Mouse (Mus musculus) limb, embryonic 14.5 days (tissue): ENCODE data around the gene Runx1. TPM values are rescaled to one million over a fixed set of nuclear protein-coding genes. Genes with fewer than 3 reads are reported as not detected.

Experiments used
- ATAC-seq: fragments of 200-750 bp; cut with Nextera tagmentation; 2 replicates; pipeline ENCODE4 v1.8.0; 2017; ENCODE audit warnings: low read depth, moderate number of reproducible peaks, moderate TSS enrichment; ENCODE audit not compliant: low FRiP score
- DNase-seq: peaks from one replicate; pipeline ENCODE4 v3.0.0-alpha.2; 2015; ENCODE audit warnings: low spot score
- H3K27ac ChIP-seq: fragments of 300-500 bp; sonication (generic); replicated peaks from 2 replicates; pipeline ENCODE4 v1.5.1; 2014; ENCODE audit warnings: low read depth, mild to moderate bottlenecking, low read length, moderate library complexity, mixed read lengths
- H3K27me3 ChIP-seq: fragments of 300-500 bp; sonication (generic); 2 replicates; pipeline ENCODE4 v1.6.1; 2014; ENCODE audit warnings: low read length, mixed read lengths; ENCODE audit not compliant: control insufficient read depth, insufficient read depth
- H3K36me3 ChIP-seq: fragments of 300-500 bp; sonication (generic); 2 replicates; pipeline ENCODE4 v1.6.1; 2014; ENCODE audit warnings: mild to moderate bottlenecking, low read length, moderate library complexity, mixed read lengths; ENCODE audit not compliant: control insufficient read depth, insufficient read depth
- H3K4me1 ChIP-seq: fragments of 300-500 bp; sonication (generic); 2 replicates; pipeline ENCODE4 v1.6.1; 2014; ENCODE audit warnings: antibody characterized with exemption, low read length, mixed read lengths; ENCODE audit not compliant: control insufficient read depth, insufficient read depth
- H3K4me2 ChIP-seq: fragments of 300-500 bp; sonication (generic); replicated peaks from 2 replicates; pipeline ENCODE4 v1.6.1; 2014; ENCODE audit warnings: low read depth, mild to moderate bottlenecking, low read length, moderate library complexity; ENCODE audit not compliant: severe bottlenecking
- H3K4me3 ChIP-seq: fragments of 300-500 bp; sonication (generic); replicated peaks from 2 replicates; pipeline ENCODE4 v1.5.1; 2014; ENCODE audit warnings: low read length
- H3K9ac ChIP-seq: fragments of 300-500 bp; sonication (generic); 2 replicates; pipeline ENCODE4 v1.6.1; 2014; ENCODE audit warnings: mild to moderate bottlenecking, low read depth, low read length, moderate library complexity; ENCODE audit not compliant: severe bottlenecking
- H3K9me3 ChIP-seq: fragments of 300-500 bp; sonication (generic); 2 replicates; pipeline ENCODE4 v1.6.1; 2016; ENCODE audit warnings: low read length; ENCODE audit not compliant: control insufficient read depth
- POLR2A ChIP-seq: fragments of 200-500 bp; IDR thresholded peaks from 2 replicates; pipeline ENCODE4 v1.8.0; 2012; ENCODE audit warnings: inconsistent platforms, mild to moderate bottlenecking, moderate library complexity, borderline replicate concordance; ENCODE audit not compliant: insufficient read depth, insufficient read length; ENCODE audit errors: extremely low read depth
- WGBS: fragments of 180-500 bp; shearing (Covaris S2); extraction: QIAGEN DNeasy Blood & Tissue Kit; methylation state at CpG from one replicate; pipeline ENCODE4 v1.1.7; 2014; 5-methylcytosine and 5-hydroxymethylcytosine counted together
- polyA plus RNA-seq, 2 experiments: library from polyadenylated mRNA; depleted of rRNA in 1 of 2; stranded (reverse) in 1 of 2; unstranded in 1 of 2; fragments of >200 nt; fragmentation: Nextera tagmentation in 1 of 2; extraction: Ambion mirVana in 1 of 2; gene quantifications; 2 replicates each; pipeline versions ENCODE4 v1.2.1 to v1.2.3; 2012 to 2014

The Runx1 gene
- polyA plus RNA-seq, 2 experiments = 5.2 to 5.5 TPM

DNA sequence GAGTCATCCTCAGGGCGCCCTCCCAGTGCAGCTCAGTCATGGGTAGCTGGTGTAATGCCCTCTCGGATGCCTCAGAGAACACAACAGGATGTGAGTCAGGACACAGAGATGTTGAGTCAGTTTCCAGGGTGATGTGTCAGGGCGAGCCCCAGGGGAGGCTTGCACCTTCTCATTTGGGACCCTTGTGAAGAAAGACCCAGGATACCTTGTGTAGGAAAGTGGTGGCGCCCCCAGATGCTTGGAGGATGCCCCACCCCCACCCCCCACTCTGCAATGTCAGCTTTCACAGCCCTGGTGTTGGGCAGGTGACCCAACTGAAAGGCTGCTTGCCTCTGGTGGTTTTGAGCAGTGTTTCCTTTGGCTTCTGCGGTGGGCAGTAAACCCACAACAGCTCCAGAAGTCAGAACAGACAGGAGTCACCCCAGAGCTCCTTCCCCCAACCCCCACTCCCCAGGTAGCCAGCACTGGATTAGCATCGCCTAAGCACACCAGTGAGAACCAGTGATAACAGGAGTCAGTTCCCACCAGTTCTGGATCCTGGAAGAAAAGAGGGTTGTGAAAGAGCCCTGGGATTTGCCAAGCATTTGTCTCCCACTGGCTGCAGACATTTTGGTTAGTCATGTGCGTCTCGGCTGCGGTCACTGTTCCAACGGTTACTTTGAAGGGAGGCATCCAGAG, 205.0 kb downstream of the Runx1 start:
- ATAC-seq = no peak
- no peak overlapping the region for H3K27ac ChIP-seq
- no peak for TF ChIP-seq POLR2A

DNA sequence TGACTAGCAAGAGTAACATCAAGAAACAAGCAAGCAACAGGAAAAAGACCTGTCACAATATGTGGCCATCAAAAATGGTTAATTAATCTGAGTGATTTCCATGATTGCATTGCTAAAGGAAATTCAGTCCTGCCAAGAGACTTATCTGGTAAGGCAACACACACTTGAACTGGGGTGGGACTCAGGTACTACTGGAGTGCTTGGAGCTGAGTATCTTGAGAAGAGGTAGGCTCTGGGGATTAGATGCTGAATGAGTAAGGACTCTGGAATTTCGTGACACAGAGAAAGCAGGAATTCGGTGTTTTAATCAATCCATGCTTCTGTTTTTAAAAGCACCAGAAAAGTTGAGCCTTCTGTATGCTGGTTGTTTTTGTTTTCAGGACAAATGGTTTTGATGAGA, 209.1 kb downstream of the Runx1 start:
- 88% methylated on average over 2 of the region's 2 CpGs for WGBS
- peaks cover 9% of the 10 kb centered on the region for H3K9me3 ChIP-seq
- ATAC-seq (no peak), DNase-seq (no peak)
- H3K9ac ChIP-seq = no peak overlapping the region
- TF ChIP-seq POLR2A = no peak
- no peaks in the 10 kb centered on the region for H3K27me3 ChIP-seq
- H3K27ac ChIP-seq = no peak overlapping the region
- 0 out of 2 replicates have a peak, but pooled peaks cover 3% of the 10 kb centered on the region for H3K36me3 ChIP-seq
- H3K4me3 ChIP-seq = no peak overlapping the region
- no peak overlapping the region for H3K4me2 ChIP-seq
- peaks cover 5% of the 10 kb centered on the region; the same call in 1 of the 2 replicates for H3K4me1 ChIP-seq

More for the DNA sequence above, 205.0 kb downstream of the Runx1 start:
- 63% methylated on average over 10 of the region's 10 CpGs for WGBS
- 0 out of 2 replicates have a peak, but pooled peaks cover 3% of the 10 kb centered on the region for H3K36me3 ChIP-seq
- H3K27me3 ChIP-seq = no peaks in the 10 kb centered on the region
- no peak for DNase-seq
- H3K9ac ChIP-seq = no peak overlapping the region
- H3K4me1 ChIP-seq = no peaks in the 10 kb centered on the region
- no peak overlapping the region for H3K4me3 ChIP-seq
- no peak overlapping the region for H3K4me2 ChIP-seq
- peaks cover 9% of the 10 kb centered on the region for H3K9me3 ChIP-seq

DNA sequence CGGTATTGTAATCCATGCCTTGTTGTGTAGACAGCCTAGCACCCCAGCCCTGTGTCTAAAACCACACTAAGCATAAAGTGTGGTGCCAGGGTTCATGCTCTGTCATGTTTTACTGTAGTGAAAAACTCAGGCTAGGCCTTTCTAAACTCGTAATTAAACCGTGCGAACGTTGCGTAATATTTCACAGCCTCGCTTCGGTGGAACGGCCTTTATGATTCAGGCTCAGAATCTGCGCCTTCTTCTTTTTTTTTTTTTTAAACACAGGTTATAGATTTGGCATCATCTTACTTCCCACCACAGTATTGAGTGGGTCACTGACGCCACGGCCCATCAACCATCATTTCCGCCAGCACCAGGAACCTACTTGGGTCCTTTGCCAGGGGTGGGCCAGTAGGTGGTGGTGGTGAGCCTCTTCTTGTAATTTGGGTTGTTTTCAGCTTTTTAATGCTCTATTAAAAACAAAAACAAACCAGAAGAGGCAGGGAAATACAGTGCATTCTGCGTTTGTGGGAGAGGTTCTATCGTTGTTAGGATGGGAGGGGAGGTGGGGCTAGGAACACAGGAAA, 210.6 kb downstream of the Runx1 start:
- no peaks in the 10 kb centered on the region for H3K27me3 ChIP-seq
- DNase-seq (no peak), ATAC-seq (no peak)
- no peak for TF ChIP-seq POLR2A
- peaks cover 5% of the 10 kb centered on the region for H3K4me1 ChIP-seq
- H3K4me3 ChIP-seq = no peak overlapping the region
- no peak overlapping the region for H3K9ac ChIP-seq
- H3K9me3 ChIP-seq = peaks cover 9% of the 10 kb centered on the region
- 81% methylated on average over 15 of the region's 15 CpGs for WGBS
- no peak overlapping the region for H3K27ac ChIP-seq
- no peak overlapping the region for H3K4me2 ChIP-seq
- 0 out of 2 replicates have a peak, but pooled peaks cover 3% of the 10 kb centered on the region for H3K36me3 ChIP-seq

DNA sequence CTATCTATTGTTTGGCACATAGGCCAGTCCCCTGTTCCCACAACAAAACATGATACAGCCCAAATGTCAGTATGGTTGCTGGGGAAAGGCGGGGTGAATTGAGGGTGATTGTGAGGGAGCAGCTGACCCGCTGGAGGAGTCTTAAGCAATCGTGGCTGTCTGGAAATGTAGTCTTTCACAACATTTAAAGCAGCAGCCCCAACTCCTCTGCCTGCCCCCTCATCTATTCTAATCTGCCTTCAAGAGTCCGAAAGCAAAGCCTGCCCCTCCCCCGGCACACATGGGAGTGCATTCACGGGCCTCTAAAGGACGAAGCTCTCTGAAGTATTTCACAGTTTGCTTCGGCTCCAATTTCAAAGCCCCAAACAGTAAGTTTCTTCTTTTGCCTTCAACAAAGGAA, 213.4 kb downstream of the Runx1 start:
- Histone ChIP-seq H3K4me3 (no peak overlapping the region), H3K9me3 (peaks cover 2% of the 10 kb centered on the region), H3K9ac (no peak overlapping the region), H3K36me3 (no peaks in the 10 kb centered on the region), H3K27ac (no peak overlapping the region), H3K4me2 (no peak overlapping the region), H3K4me1 (peaks cover 18% of the 10 kb centered on the region), H3K27me3 (no peaks in the 10 kb centered on the region)
- DNase-seq (no peak), ATAC-seq (no peak)
- no peak for TF ChIP-seq POLR2A
- 19% methylated on average over 8 of the region's 8 CpGs for WGBS

DNA sequence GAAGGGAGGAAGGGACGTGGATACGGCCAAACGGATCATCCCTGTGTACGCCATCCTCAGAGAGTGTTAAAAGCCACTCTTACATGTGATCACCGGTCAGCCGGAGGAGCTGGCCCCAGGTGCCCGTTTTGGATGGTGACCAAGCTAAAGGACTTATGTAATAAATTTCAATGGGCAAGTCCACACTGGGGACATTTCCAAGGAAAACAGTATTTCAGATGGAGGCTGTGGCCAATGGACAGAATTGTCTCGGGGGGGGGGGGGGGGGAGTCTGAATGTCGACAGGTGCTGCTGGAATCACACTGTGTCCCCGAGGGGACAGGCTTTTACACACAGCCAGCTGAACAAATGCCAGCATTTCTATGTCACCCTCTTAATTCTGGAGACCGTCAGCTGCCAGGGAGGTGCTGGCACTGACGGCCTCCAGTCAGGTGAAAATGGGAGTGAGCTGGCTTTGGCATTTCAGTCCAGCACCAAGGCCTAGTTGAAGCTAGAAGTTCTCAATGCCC, 214.3 kb downstream of the Runx1 start:
- Histone ChIP-seq H3K27ac (no peak overlapping the region), H3K9me3 (no peaks in the 10 kb centered on the region), H3K36me3 (no peaks in the 10 kb centered on the region), H3K9ac (no peak overlapping the region), H3K4me2 (no peak overlapping the region), H3K4me1 (peaks cover 18% of the 10 kb centered on the region), H3K4me3 (no peak overlapping the region), H3K27me3 (no peaks in the 10 kb centered on the region)
- DNase-seq = no peak
- WGBS = 66% methylated on average over 12 of the region's 12 CpGs
- TF ChIP-seq POLR2A = no peak
- no peak for ATAC-seq
